Mouse (Mus musculus): ENCODE results near the gene Pde11a.

- TF ChIP-seq POLR2A (IDR thresholded peaks at IDR 0.05; ENCODE audit: low read depth, low read length), result no peak
- TF ChIP-seq CTCF (conservative IDR thresholded peaks at IDR 0.05; ENCODE audit: insufficient read depth, insufficient read length, low read depth, low read length), result no peak
Observed at GRCm38 (mm10) chr2:76090506-76090905, 248.1 kb downstream of the Pde11a start.
